8 mouse cellular contexts compared by ENCODE assay signal in genomic region chr16:7049162-7049971, GRCm38 (mm10).
DNase-seq lines count a peak whose midpoint lies in the region; ATAC-seq and TF ChIP-seq lines count a peak whose summit lies in the region.

No protein-coding gene starts in this region.

- TF ChIP-seq EP300 in heart, postnatal 0 days (IDR thresholded peaks at IDR 0.05; ENCODE audit: low read depth) = no peak

- peak overlapping the region; percentile 22; the same call in 1 of the 2 replicates for H3K4me3 ChIP-seq in heart, postnatal 0 days (ENCODE audit: low read depth, low read length)
- H3K4me3 ChIP-seq in midbrain, embryonic 10.5 days = peak overlapping the region; percentile 38

- no peaks in the 10 kb centered on the region for H3K9me3 ChIP-seq in heart, postnatal 0 days (replicated peaks; ENCODE audit: control insufficient read depth, low read length)
- H3K9me3 ChIP-seq in midbrain, embryonic 10.5 days (replicated peaks) = no peaks in the 10 kb centered on the region

- ATAC-seq in cerebellum, adult (ENCODE audit: insufficient number of reproducible peaks, low FRiP score, low TSS enrichment) = 0 out of 2 replicates have a peak, but pooled peaks have one; percentile 41
- ATAC-seq in heart, postnatal 0 days (ENCODE audit: insufficient read depth, low read depth) = peak; percentile 30; the same call in 1 of the 2 replicates

- H3K9ac ChIP-seq in heart, postnatal 0 days (replicated peaks; ENCODE audit: low read depth, low read length) = peak overlapping the region; percentile 22; the same call in 1 of the 2 replicates

- TF ChIP-seq CTCF in heart, postnatal 0 days (IDR thresholded peaks at IDR 0.05; ENCODE audit: low read depth) = peak; percentile 82

- WGBS in heart, postnatal 0 days = 16% methylated on average over 18 of the region's 18 CpGs
- 6% methylated on average over 18 of the region's 18 CpGs for WGBS in midbrain, embryonic 10.5 days

- H3K27ac ChIP-seq in heart, postnatal 0 days (ENCODE audit: low read depth) = no peak overlapping the region
- 0 out of 2 replicates have a peak overlapping the region, but pooled peaks have one; percentile 17 for H3K27ac ChIP-seq in midbrain, embryonic 10.5 days (replicated peaks)

- H3K27me3 ChIP-seq in heart, postnatal 0 days (ENCODE audit: control insufficient read depth, insufficient read depth, low read length) = no peaks in the 10 kb centered on the region
- peaks cover 64% of the 10 kb centered on the region for H3K27me3 ChIP-seq in midbrain, embryonic 10.5 days (ENCODE audit: low read depth, poor library complexity, severe bottlenecking)

- H3K4me2 ChIP-seq in heart, postnatal 0 days (ENCODE audit: low read depth, low read length) = peak overlapping the region; percentile 45

- DNase-seq in cerebellum, adult 11-12 months = no peak
- DNase-seq in NIH3T3 (ENCODE audit: low read depth) = peak; percentile 77
- DNase-seq in embryo, embryonic 9.5 days (ENCODE audit: extremely low spot score) = peak; percentile 54
- peak; percentile 72 for DNase-seq in heart, postnatal 0 days (ENCODE audit: low spot score)
- peak; percentile 41 for DNase-seq in kidney, postnatal 10 days
- peak; percentile 41 for DNase-seq in midbrain, embryonic 10.5 days (ENCODE audit: low spot score)
- DNase-seq in natural killer cell, adult 2 months (ENCODE audit: low spot score in 2 of 2) = no peak

- H3K4me1 ChIP-seq in heart, postnatal 0 days (ENCODE audit: control insufficient read depth, insufficient read depth) = no peaks in the 10 kb centered on the region
- H3K4me1 ChIP-seq in midbrain, embryonic 10.5 days = peaks cover 38% of the 10 kb centered on the region

- no peaks in the 10 kb centered on the region for H3K36me3 ChIP-seq in heart, postnatal 0 days (replicated peaks; ENCODE audit: control insufficient read depth, insufficient read depth, low read length)
- H3K36me3 ChIP-seq in midbrain, embryonic 10.5 days = no peaks in the 10 kb centered on the region

Comparison
In these comparisons a context has a peak if more than half of its experiments do, and no peak if none do; other contexts are left out.
1. DNase-seq: peak in NIH3T3 (single experiment), embryo, embryonic 9.5 days (single experiment), heart, postnatal 0 days (single experiment), kidney, postnatal 10 days (single experiment) and midbrain, embryonic 10.5 days (single experiment); none in cerebellum, adult 11-12 months (single experiment) and natural killer cell, adult 2 months (0 of 2).